Mouse (Mus musculus): ENCODE data around the gene Nt5e. TPM values are rescaled to one million over a fixed set of nuclear protein-coding genes. Genes with fewer than 3 reads are reported as not detected.

The Nt5e gene
- total RNA-seq, 1 experiment, result 14.8 TPM

DNA sequence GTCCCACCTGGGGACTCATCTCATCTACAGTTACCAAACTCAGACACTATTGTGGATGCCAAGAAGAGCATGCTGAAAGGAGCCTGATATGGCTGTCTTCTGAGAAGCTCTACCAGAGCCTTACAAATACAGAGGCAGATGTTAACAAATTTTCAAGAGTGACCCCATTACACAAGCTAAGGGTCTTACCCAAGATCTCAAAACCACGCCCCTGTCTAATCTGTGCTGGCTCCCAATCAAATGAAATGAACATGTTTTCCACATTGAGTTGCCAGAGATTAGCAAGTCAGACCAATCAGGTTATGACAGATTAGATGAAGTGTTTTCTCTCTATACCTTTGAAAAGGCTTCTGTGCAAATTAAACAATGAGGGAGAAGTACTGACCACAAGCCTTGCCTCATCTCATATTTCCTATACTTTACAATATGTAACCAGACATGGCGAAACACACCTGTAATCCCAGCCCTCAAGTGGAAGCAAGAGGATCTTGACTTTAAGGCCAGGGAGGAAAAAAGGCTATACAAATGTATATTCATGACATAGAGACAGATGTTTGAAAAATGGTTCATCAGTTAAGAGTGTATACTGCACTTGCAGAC is 19.9 kb upstream of the Nt5e start:
- no peak overlapping the region for H3K27ac ChIP-seq (ENCODE audit: insufficient read depth, low read depth, low read length, poor library complexity, severe bottlenecking)
- H3K4me1 ChIP-seq (ENCODE audit: control insufficient read depth in 2 of 2, insufficient read depth in 2 of 2, low read length in 2 of 2, poor library complexity in 1 of 2), result no peaks in the 10 kb centered on the region
- no peak overlapping the region for H3K9ac ChIP-seq (ENCODE audit: insufficient read depth, low read depth, low read length, poor library complexity, severe bottlenecking)
- no peak overlapping the region for H3K4me3 ChIP-seq (ENCODE audit: insufficient read depth in 1 of 2, low read depth in 1 of 2, low read length in 2 of 2, poor library complexity in 1 of 2, severe bottlenecking in 1 of 2)
- DNase-seq (ENCODE audit: low read depth, low spot score), result no peak
- no peaks in the 10 kb centered on the region for H3K9me3 ChIP-seq (ENCODE audit: control insufficient read depth, insufficient read depth, low read depth, low read length)
- TF ChIP-seq MAFK (IDR thresholded peaks at IDR 0.05; ENCODE audit: insufficient read depth, low read depth, low read length) (no peak), HCFC1 (IDR thresholded peaks at IDR 0.05; ENCODE audit: borderline replicate concordance, insufficient read depth, low read length) (no peak), CHD2 (IDR thresholded peaks at IDR 0.05; ENCODE audit: low read depth, low read length) (no peak), ZC3H11A (IDR thresholded peaks at IDR 0.05; ENCODE audit: borderline replicate concordance, low read depth, low read length) (no peak), ZNF384 (IDR thresholded peaks at IDR 0.05; ENCODE audit: low read depth, low read length) (no peak)
- in situ Hi-C loops (cut with MboI; ENCODE audit: low sequenced_read_pairs in 2 of 2, unreplicated experiment in 2 of 2), result no loop called here
- H3K36me3 ChIP-seq (ENCODE audit: control insufficient read depth, insufficient read depth, low read length, poor library complexity, severe bottlenecking), result no peaks in the 10 kb centered on the region

DNA sequence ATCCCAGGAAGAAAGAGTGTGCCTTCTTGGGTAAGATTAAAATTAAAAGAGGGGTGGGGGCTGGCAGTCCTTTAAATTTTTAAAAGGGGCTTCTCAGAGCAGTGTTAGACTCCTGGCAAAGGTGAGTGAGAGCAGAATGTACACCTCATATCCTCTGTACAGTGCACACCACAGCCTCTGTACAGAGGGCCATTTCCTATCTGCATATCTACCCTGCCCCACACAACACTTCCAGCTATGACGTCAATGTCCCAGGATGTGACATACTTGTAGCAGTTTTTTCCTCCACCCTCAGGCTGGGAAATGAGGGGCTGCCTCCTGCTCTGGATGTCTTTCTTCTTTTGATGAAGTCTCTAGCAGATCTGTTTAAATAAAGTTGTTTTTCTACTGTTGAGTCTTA is 17.9 kb upstream of the Nt5e start:
- Histone ChIP-seq H3K4me1 (ENCODE audit: control insufficient read depth in 2 of 2, insufficient read depth in 2 of 2, low read length in 2 of 2, poor library complexity in 1 of 2) (no peaks in the 10 kb centered on the region), H3K9ac (ENCODE audit: insufficient read depth, low read depth, low read length, poor library complexity, severe bottlenecking) (no peak overlapping the region), H3K36me3 (ENCODE audit: control insufficient read depth, insufficient read depth, low read length, poor library complexity, severe bottlenecking) (no peaks in the 10 kb centered on the region), H3K4me3 (ENCODE audit: insufficient read depth in 1 of 2, low read depth in 1 of 2, low read length in 2 of 2, poor library complexity in 1 of 2, severe bottlenecking in 1 of 2) (no peak overlapping the region), H3K27ac (ENCODE audit: insufficient read depth, low read depth, low read length, poor library complexity, severe bottlenecking) (no peak overlapping the region), H3K9me3 (ENCODE audit: control insufficient read depth, insufficient read depth, low read depth, low read length) (no peaks in the 10 kb centered on the region)
- in situ Hi-C loops (cut with MboI; ENCODE audit: low sequenced_read_pairs in 2 of 2, unreplicated experiment in 2 of 2), result no loop called here
- TF ChIP-seq HCFC1 (IDR thresholded peaks at IDR 0.05; ENCODE audit: borderline replicate concordance, insufficient read depth, low read length), result no peak
- no peak for TF ChIP-seq CHD2 (IDR thresholded peaks at IDR 0.05; ENCODE audit: low read depth, low read length)
- TF ChIP-seq ZNF384 (IDR thresholded peaks at IDR 0.05; ENCODE audit: low read depth, low read length), result no peak
- no peak for TF ChIP-seq MAFK (IDR thresholded peaks at IDR 0.05; ENCODE audit: insufficient read depth, low read depth, low read length)
- no peak for TF ChIP-seq ZC3H11A (IDR thresholded peaks at IDR 0.05; ENCODE audit: borderline replicate concordance, low read depth, low read length)
- no peak for DNase-seq (ENCODE audit: low read depth, low spot score)

DNA sequence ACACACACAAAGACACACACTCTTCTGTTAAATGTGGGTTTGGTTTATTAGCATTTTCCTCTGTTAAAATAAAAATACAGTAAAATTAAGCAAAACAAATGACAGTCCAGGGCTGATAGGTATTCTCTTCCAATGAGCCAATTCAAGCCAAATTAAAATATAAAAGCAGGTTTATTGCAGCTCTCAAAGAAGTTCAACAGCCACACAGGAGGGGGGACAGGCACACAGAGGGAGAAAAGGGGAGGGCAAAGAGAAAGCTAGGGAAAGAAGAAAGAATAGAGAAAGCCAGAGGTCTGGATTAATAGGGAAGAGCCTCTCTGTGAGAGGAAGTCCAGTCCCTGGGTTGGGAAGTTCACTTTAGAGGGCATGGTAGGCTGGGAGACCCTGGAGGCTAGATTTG is 7.8 kb upstream of the Nt5e start:
- in situ Hi-C loops (cut with MboI; ENCODE audit: low sequenced_read_pairs in 2 of 2, unreplicated experiment in 2 of 2), result no loop called here
- H3K4me3 ChIP-seq (ENCODE audit: insufficient read depth in 1 of 2, low read depth in 1 of 2, low read length in 2 of 2, poor library complexity in 1 of 2, severe bottlenecking in 1 of 2), result no peak overlapping the region
- no peak overlapping the region for H3K27ac ChIP-seq (ENCODE audit: insufficient read depth, low read depth, low read length, poor library complexity, severe bottlenecking)
- DNase-seq (ENCODE audit: low read depth, low spot score), result peak; percentile 68
- TF ChIP-seq HCFC1 (IDR thresholded peaks at IDR 0.05; ENCODE audit: borderline replicate concordance, insufficient read depth, low read length) (no peak), CHD2 (IDR thresholded peaks at IDR 0.05; ENCODE audit: low read depth, low read length) (peak; percentile 41; the same call in 1 of the 2 replicates), ZC3H11A (IDR thresholded peaks at IDR 0.05; ENCODE audit: borderline replicate concordance, low read depth, low read length) (no peak), ZNF384 (IDR thresholded peaks at IDR 0.05; ENCODE audit: low read depth, low read length) (no peak), MAFK (IDR thresholded peaks at IDR 0.05; ENCODE audit: insufficient read depth, low read depth, low read length) (no peak)
- H3K4me1 ChIP-seq (ENCODE audit: control insufficient read depth in 2 of 2, insufficient read depth in 2 of 2, low read length in 2 of 2, poor library complexity in 1 of 2), result peaks cover 3 to 4% of the 10 kb centered on the region in 2 experiments; a peak in 2 of 4 replicates
- H3K36me3 ChIP-seq (ENCODE audit: control insufficient read depth, insufficient read depth, low read length, poor library complexity, severe bottlenecking), result no peaks in the 10 kb centered on the region
- H3K9ac ChIP-seq (ENCODE audit: insufficient read depth, low read depth, low read length, poor library complexity, severe bottlenecking), result no peak overlapping the region
- no peaks in the 10 kb centered on the region for H3K9me3 ChIP-seq (ENCODE audit: control insufficient read depth, insufficient read depth, low read depth, low read length)

DNA sequence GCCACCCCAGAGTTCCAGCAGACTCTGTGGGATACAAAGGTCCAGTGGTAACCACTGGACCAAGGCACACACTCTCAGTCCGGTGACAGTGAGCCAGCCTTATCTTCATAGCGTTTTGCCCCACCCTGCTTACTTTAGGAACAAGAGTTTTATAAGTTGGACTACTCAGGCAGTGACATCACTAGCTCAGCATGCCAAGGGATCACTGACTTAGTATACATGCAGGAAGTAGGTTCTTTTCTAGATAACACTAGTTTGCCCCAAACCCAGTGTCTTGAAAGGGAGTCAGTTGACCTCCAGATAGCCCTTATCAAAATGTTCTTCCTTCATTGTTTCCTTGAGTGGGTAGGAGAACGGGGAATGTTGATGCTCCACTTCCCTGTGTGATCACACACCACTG is 2.4 kb upstream of the Nt5e start:
- Histone ChIP-seq H3K4me3 (ENCODE audit: insufficient read depth in 1 of 2, low read depth in 1 of 2, low read length in 2 of 2, poor library complexity in 1 of 2, severe bottlenecking in 1 of 2) (no peak overlapping the region), H3K9ac (ENCODE audit: insufficient read depth, low read depth, low read length, poor library complexity, severe bottlenecking) (no peak overlapping the region), H3K36me3 (ENCODE audit: control insufficient read depth, insufficient read depth, low read length, poor library complexity, severe bottlenecking) (no peaks in the 10 kb centered on the region), H3K4me1 (ENCODE audit: control insufficient read depth in 2 of 2, insufficient read depth in 2 of 2, low read length in 2 of 2, poor library complexity in 1 of 2) (peaks cover under 1 to 5% of the 10 kb centered on the region in 2 experiments; a peak in 3 of 4 replicates), H3K27ac (ENCODE audit: insufficient read depth, low read depth, low read length, poor library complexity, severe bottlenecking) (no peak overlapping the region), H3K9me3 (ENCODE audit: control insufficient read depth, insufficient read depth, low read depth, low read length) (no peaks in the 10 kb centered on the region)
- DNase-seq (ENCODE audit: low read depth, low spot score), result no peak
- in situ Hi-C loops (cut with MboI; ENCODE audit: low sequenced_read_pairs in 2 of 2, unreplicated experiment in 2 of 2), result loop anchor here in 1 of 2 experiments (5.0 kb wide), 1 partner anchor 587 kb away; no protein-coding TSS in a partner anchor
- TF ChIP-seq CHD2 (IDR thresholded peaks at IDR 0.05; ENCODE audit: low read depth, low read length), result no peak
- TF ChIP-seq ZC3H11A (IDR thresholded peaks at IDR 0.05; ENCODE audit: borderline replicate concordance, low read depth, low read length), result no peak
- no peak for TF ChIP-seq MAFK (IDR thresholded peaks at IDR 0.05; ENCODE audit: insufficient read depth, low read depth, low read length)
- no peak for TF ChIP-seq ZNF384 (IDR thresholded peaks at IDR 0.05; ENCODE audit: low read depth, low read length)
- no peak for TF ChIP-seq HCFC1 (IDR thresholded peaks at IDR 0.05; ENCODE audit: borderline replicate concordance, insufficient read depth, low read length)
